Mouse (Mus musculus): ENCODE measurements around the gene Ppfia2.

The Ppfia2 gene

GRCm38 (mm10) chr10:106469855-106470532 is at the start of gene Ppfia2:
Ppfia2 (plus strand) TSS chr10:106470339.
- DNase-seq, result peak; percentile 5

- peak; percentile 4 for DNase-seq
These were observed 1.0 kb upstream of the Ppfia2 start for GRCm38 (mm10) chr10:106468956-106469721.

GRCm38 (mm10) chr10:106470533-106471205 is 530 bp downstream of the Ppfia2 start:
- no peak for DNase-seq

GRCm38 (mm10) chr10:106509281-106510165 is 39.4 kb downstream of the Ppfia2 start:
- no peak for DNase-seq

DNA sequence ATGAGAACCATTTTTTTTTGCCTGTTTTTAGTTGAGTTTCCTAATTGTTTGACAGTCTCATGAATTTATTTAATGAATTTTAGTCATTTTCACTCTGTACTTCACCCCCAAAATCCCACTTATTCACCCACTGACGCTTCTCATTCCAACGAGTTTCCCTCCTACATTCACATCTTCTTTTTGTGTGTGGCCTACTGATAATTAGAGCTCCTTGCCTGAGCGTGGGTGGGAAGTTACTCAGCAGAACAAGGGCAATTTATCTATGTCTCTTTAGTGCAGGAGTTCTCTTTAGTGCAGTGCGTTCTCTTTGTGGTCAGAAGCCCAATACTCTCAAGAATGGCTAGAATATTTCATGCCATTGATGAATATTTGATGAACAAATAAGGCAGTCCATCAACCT is 95.9 kb downstream of the Ppfia2 start:
- no peak for DNase-seq

DNA sequence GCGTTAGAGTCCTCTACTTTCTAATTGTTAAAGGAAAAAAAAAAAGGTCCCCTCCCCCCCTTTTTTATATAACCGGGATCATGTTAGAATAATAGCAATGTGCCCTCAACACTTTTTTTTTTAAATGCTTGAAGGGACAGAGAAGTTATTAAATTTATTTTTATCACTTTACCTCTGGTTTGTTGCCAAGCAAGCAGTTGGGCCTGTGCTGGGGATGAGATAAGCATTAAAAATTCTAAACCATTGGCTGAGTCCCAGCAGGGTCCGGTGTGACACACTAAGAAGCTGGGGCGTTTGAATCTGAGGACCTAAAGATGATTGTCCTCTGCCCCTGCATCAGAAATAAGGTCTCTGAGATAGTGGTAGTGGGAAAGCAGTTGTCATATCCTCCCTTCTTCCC is 114.9 kb downstream of the Ppfia2 start:
- DNase-seq, result no peak

DNA sequence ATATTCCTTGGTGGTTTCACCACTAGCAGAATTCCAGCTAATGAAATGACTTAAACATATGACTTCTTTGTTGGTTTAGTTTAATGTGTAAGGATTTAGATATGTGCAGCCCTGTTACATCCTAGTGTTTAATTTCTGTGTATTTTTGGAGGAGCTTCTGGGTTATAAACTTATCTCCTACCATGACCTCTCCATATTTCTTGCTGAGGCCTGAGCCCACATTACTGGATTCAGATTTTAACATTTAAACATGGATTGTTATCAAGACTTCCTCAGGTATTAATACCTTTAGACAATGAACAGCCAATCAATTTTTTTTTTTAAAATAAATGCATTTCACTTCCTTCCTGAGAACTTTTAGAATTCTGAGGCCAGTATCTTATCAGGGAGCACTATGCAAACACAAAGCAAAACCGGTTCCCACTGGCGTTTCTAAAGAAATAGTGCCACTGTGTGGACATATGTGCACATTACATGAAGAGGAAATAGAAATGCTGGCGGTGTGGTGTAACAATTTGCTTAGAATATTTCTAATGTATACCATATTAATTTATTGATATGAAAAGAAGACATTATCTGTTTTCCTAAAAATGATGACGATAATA is 115.4 kb downstream of the Ppfia2 start:
- no peak for DNase-seq

- no peak for DNase-seq
These were observed 117.7 kb downstream of the Ppfia2 start for GRCm38 (mm10) chr10:106587817-106588216.

GRCm38 (mm10) chr10:106590944-106591343 is 120.8 kb downstream of the Ppfia2 start:
- DNase-seq, result no peak

DNA sequence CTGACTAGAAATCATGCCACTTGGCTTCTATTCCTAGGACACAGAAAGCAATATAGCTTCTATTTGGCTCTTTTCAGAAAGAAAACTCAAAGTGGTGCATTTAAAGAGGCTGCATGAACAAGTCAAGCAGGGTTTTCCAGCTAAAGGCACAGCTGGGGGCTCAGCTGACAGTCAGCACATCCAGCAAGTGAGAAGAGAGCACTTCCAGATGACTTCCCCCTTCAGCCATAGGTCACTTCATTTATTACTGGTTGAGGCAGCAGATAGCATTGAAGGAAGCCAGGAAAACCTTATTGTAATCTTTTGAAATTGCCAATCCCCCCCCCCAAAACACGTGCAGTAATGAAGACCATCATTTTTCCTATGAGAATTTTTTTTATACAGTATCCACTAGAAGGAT is 126.8 kb downstream of the Ppfia2 start:
- DNase-seq, result no peak

DNA sequence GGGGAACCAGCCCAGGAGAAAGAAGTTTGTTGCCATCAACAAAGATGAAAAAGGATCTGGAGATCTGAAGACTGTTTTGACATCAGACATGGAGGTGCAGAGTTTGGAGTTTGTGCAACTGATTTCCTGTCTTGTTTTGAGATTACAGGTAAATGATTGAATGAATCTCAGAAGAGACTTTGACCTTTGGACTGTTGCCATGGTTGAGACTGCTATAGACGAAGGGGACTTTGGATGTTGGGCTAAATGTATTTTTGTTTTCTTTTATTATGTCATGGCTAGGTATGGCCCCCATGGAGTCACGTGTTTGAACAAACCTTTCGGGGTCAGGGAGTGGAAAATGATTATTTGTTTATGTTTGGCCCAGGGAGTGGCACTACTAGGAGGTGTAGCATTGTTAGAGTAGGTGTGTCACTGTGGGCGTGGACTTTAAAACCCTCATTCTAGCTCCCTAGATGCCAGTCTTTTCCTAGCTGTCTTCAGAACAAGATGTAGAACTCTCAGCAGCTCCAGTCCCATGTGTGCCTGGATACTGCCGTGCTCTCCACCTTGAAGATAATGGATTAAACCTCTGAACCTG is 133.3 kb downstream of the Ppfia2 start:
- peak; percentile 1 for DNase-seq

GRCm38 (mm10) chr10:106609177-106609981 is 139.2 kb downstream of the Ppfia2 start:
- no peak for DNase-seq

DNA sequence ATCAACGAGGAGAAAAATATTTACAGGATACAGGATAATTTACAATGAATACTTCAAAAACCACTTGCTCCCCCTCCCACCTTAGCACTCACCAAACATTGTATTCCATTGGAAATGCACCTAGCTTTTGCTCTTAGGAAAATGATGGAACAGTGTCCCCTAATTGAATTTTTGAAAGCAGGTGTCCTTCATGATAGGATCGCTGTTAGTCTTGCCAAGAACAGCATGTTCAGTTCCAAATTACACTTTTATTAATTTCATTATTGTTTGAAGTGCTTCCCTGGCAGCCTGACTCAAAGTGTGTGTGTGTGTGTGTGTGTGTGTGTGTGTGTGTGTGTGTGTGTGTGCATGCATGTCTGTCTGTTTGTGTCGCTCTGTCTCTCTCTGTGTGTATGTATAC is 140.1 kb downstream of the Ppfia2 start:
- DNase-seq, result no peak

DNA sequence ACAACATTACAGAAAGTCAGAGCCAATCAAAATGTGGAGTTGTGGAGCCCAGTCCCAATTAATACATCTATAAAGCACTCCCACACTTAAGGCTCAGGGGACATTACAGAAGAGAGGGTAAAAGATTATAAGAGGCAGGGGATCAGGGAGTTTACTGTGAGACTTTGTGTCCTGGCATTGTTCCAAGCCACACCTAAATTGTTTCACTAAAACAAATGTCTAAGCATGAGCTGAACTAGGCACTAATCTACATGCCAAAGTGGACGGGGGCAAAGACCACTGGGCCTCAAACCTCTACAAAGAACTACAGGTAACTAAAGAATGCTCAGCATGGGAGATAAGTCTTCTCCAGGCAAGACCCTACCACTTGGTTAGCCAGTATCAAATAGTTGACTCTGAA is 148.1 kb downstream of the Ppfia2 start:
- DNase-seq, result no peak

- no peak for DNase-seq
These were observed 150.8 kb downstream of the Ppfia2 start for GRCm38 (mm10) chr10:106620952-106621351.

DNA sequence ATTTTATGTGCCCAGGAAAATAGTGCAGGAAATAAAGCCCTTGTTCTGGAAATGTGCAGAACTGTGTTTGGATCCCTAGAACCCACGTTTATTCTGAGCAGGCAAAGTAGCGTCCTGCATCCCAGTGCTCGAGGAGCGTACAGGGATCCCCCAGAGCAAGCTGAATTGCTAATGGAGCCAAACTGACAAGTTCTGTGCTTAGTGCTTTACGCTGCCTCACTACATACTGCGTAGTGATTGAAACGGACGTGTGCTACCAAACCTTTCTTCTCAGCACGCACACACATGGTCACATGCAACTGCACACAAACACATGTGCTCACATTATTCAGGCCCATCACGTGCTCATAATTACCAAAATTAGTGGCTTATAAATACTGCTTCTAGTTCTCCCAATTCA is 153.2 kb downstream of the Ppfia2 start:
- no peak for DNase-seq

DNA sequence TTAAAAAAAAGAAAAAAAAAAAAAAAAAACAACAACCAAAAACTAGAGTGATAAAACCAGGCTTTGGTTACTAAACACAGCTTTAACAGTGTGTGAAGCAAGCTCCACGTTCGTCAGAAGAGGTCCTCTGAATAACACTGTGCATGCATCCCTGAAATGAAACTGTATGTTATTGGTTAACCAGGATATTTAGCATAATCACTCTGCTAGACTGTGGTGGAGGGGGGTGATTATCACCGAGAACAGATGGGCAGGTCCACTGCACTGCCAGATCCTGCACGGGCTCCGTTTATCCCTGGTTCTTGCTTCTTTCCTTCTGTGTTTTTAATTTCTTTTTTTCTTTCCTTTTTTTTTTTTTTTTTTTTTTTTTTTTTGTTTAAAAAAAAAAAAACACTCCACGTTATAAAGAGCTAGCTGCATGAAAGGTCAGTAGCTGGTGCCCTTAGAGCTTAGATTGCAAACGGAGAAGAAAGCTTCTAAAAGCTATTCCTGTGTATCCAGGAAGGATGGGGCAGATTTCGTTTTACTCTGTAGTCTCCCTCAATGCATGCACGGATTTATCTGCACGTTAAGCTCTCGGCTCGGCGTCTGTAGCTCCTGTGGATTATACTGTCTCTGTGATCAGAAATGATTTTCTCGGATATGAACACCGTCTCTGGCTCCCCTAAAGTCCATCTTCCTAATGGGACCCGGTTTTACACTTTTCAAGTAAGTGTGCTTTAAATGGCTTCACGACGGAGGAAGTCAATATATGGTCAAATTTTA is 162.2 kb downstream of the Ppfia2 start:
- no peak for DNase-seq

DNA sequence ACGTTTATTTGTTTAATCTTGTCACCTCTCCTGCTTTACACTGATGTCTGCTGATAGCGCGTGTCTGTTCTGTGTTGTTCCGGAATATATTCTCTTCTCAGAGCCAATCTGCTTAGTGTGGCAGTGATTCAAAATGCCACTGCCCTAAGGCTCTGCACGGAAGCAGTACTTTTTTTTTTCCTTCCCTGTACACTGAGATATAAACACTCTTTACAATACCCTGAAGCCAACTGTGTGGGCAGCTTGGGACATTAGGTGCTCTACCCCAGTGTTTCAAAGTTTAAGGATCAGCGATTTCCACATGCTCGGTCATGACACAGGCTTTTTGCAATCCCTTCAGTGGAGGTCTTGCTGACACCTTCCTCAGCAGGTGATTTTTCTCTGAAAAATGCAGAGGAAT is 163.8 kb downstream of the Ppfia2 start:
- DNase-seq, result no peak

- DNase-seq, result no peak
These were observed 182.1 kb downstream of the Ppfia2 start for GRCm38 (mm10) chr10:106652276-106652675.

DNA sequence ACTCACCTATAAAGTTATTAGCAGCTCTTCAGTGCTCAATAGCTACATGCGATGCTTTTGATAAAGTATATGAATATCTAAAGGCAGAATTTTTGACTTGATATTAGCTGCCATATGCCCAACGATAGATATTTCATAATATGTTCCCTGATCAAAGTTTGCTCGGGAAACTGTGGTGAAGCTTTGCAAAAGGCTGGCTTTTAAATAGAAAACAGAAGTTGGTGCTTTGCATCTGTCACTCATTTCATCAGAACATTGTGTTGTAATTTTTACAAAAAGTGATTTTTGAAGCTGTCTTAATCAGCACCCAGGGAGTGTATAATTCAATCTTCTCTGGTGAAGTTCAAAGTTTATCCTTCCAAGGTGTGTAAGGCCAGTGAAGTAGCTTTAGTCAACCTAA is 195.1 kb downstream of the Ppfia2 start:
- no peak for DNase-seq

Measured in kidney, adult 11 months (tissue).